Mouse (Mus musculus): ENCODE measurements around the gene Tmem135. TPM values are rescaled to one million over a fixed set of nuclear protein-coding genes. Genes with fewer than 3 reads are reported as not detected.
A peak's percentile ranks its signal among the peaks of the same experiment; 100 is the strongest.

The Tmem135 gene
- polyA plus RNA-seq, 1 experiment = 30.9 TPM

DNA sequence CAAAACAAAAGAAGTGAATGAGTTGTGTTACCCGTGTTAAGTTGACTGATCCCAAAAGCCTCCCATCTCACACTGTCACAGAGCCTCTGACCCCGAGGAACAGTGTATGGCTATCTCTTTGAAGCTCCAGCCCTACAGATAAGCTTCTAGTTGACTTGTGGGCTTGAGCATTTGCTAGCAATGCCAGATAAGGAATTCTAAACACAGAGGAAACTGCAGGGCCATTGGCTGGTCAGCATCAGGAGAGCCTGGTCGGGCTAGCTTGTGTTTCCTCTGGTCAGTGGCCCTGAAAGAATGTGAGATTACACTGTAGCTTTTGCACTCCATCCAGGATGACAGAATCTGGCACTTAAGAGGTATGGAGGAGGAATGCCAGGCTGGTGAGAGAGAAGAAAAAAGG lies 36.4 kb downstream of the Tmem135 start:
- Histone ChIP-seq H3K27ac (ENCODE audit: insufficient read depth, low read length) (no peak overlapping the region), H3K4me1 (ENCODE audit: control insufficient read depth, insufficient read depth, low read length) (no peaks in the 10 kb centered on the region), H3K4me3 (ENCODE audit: insufficient read depth, low read length) (no peak overlapping the region)
- TF ChIP-seq POLR2A (IDR thresholded peaks at IDR 0.05; ENCODE audit: extremely low read depth, insufficient read depth, low read length) = no peak
- no peak for TF ChIP-seq CTCF (IDR thresholded peaks at IDR 0.05; ENCODE audit: extremely low read depth, insufficient read depth, low read length)

DNA sequence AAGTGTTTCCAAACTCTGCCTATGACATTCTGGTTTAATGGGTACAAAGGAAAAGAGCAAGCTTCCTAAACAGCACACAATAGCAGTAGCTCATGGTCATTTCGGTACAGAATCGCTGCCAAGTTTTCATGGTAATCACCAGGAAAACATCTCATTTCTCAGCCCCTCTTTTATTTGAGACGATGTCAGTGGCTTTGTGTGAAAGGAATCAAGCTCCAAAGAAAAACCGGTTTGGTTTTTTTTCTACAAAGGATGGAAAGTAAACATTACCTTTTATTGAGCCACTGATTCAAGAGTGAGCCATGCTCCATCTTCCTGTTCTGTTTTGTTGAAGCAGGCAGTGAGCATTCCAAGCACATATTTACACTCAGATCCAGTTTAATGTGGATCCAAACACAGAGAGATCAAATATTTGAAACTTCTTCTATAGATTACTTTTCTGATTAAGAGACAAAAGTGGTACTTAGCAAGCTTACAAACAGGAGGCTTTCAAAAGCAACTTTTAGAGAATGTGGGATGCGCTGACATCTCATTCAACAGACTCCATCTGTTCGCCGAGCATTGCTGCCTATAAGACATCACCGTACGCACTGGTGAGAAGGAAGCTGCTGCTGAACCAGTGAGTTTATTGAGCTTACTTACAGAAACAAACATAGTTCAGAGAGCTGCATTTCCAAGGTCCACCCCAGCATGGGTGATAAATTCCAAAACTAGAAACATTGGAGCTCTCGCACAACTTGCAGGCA lies 38.7 kb downstream of the Tmem135 start:
- Histone ChIP-seq H3K27ac (ENCODE audit: insufficient read depth, low read length) (no peak overlapping the region), H3K4me1 (ENCODE audit: control insufficient read depth, insufficient read depth, low read length) (no peaks in the 10 kb centered on the region), H3K4me3 (ENCODE audit: insufficient read depth, low read length) (no peak overlapping the region)
- TF ChIP-seq POLR2A (IDR thresholded peaks at IDR 0.05; ENCODE audit: extremely low read depth, insufficient read depth, low read length) = no peak

DNA sequence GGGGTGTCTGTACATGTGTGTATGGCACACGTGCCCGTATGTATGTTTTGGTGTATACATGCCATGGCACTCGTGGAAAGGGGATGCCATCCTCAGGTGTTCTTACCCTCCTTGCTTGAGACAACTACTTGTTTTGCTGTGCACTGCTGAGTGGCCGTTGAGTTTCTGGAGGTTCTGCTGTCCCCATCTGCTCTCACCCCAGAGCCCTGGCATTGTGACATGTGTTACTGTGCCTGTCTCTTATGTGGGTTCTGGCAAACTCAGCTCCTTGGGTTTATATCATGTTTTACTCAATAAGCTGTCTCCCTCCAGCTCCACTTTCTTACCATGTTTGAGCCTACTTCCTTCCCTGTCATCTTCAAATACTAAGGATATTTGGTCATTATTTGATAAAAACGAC lies 40.0 kb downstream of the Tmem135 start:
- TF ChIP-seq CTCF (IDR thresholded peaks at IDR 0.05; ENCODE audit: extremely low read depth, insufficient read depth, low read length) (no peak), POLR2A (IDR thresholded peaks at IDR 0.05; ENCODE audit: extremely low read depth, insufficient read depth, low read length) (no peak)
- H3K27ac ChIP-seq (ENCODE audit: insufficient read depth, low read length) = no peak overlapping the region
- no peaks in the 10 kb centered on the region for H3K4me1 ChIP-seq (ENCODE audit: control insufficient read depth, insufficient read depth, low read length)
- no peak overlapping the region for H3K4me3 ChIP-seq (ENCODE audit: insufficient read depth, low read length)

DNA sequence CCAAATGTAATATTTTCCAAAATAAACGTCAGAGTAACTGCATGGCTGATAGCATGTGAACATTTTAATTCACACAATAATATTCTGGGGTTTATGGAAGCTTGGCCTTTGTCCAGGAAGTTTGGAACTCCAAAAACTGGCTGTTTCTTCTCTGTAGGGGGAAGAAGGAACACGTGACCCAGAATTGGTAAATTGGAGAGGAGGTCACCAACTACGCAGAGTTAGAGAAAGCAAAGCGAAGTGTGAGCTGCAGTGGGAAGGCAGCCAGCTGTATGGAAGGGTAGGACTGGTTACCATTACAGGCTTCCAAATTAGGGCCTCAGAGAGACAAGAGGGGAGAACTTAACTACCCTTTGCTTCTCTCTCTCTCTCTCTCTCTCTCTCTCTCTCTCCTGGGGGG lies 47.7 kb downstream of the Tmem135 start:
- no peak overlapping the region for H3K27ac ChIP-seq (ENCODE audit: insufficient read depth, low read length)
- TF ChIP-seq POLR2A (IDR thresholded peaks at IDR 0.05; ENCODE audit: extremely low read depth, insufficient read depth, low read length) (no peak), CTCF (IDR thresholded peaks at IDR 0.05; ENCODE audit: extremely low read depth, insufficient read depth, low read length) (no peak)
- H3K4me1 ChIP-seq (ENCODE audit: control insufficient read depth, insufficient read depth, low read length) = no peaks in the 10 kb centered on the region
- H3K4me3 ChIP-seq (ENCODE audit: insufficient read depth, low read length) = no peak overlapping the region

DNA sequence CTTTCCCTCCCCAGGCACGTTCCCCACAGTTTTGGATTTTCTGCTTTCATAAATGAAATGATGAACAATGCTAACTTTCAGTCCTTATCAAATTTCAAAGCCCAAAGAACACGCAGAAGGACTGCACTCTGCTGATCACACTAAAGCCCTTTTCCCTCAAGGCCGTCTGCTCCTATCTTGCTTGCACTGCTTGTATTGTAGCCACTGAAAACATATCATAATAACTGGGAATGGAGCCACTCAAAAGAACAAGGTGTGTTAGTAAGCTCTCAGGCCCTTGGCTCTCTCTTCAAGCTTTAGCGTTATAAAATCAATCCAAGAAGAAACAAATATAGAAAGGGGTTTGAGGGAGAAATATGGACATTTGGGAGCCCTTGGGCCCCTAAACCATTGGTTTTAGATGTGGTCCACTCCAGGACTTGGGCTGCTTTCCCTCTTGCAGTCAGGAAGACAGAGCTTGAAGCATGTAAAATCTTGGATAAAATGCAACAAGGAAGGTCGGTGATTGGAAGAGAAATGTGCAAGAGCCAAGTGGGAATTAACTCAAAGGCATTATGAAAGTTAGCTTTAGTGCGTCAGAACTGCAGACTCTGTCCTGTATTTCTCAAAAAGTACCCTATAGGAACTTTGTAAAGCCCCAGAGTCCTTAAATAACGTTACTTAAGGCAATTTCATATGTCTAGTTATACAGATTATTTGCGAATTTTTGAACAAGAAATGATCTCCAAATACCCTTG lies 48.3 kb downstream of the Tmem135 start:
- no peak overlapping the region for H3K27ac ChIP-seq (ENCODE audit: insufficient read depth, low read length)
- no peak overlapping the region for H3K4me3 ChIP-seq (ENCODE audit: insufficient read depth, low read length)
- TF ChIP-seq CTCF (IDR thresholded peaks at IDR 0.05; ENCODE audit: extremely low read depth, insufficient read depth, low read length) (no peak), POLR2A (IDR thresholded peaks at IDR 0.05; ENCODE audit: extremely low read depth, insufficient read depth, low read length) (no peak)
- no peaks in the 10 kb centered on the region for H3K4me1 ChIP-seq (ENCODE audit: control insufficient read depth, insufficient read depth, low read length)

DNA sequence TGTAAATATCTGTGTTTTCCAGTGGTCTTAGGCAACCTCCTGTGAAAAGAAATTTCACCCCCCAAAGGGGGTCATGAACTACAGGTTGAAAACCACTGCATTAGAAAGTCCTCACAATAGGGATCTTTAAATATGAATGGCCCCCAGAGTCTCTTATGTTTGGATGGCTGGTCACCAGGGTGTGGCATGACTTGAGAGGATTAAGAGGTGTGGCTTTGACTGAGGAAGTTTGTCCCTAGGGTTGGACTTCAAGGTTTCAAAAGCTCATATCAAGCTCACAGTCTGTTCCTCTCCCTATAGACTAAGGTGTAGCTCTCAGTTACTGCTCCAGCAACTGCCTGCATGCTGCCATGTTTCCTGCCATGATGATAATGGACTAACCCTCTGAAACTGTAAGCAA lies 62.0 kb downstream of the Tmem135 start:
- no peak overlapping the region for H3K4me3 ChIP-seq (ENCODE audit: insufficient read depth, low read length)
- TF ChIP-seq CTCF (IDR thresholded peaks at IDR 0.05; ENCODE audit: extremely low read depth, insufficient read depth, low read length) (no peak), POLR2A (IDR thresholded peaks at IDR 0.05; ENCODE audit: extremely low read depth, insufficient read depth, low read length) (no peak)
- H3K27ac ChIP-seq (ENCODE audit: insufficient read depth, low read length) = no peak overlapping the region
- no peaks in the 10 kb centered on the region for H3K4me1 ChIP-seq (ENCODE audit: control insufficient read depth, insufficient read depth, low read length)

DNA sequence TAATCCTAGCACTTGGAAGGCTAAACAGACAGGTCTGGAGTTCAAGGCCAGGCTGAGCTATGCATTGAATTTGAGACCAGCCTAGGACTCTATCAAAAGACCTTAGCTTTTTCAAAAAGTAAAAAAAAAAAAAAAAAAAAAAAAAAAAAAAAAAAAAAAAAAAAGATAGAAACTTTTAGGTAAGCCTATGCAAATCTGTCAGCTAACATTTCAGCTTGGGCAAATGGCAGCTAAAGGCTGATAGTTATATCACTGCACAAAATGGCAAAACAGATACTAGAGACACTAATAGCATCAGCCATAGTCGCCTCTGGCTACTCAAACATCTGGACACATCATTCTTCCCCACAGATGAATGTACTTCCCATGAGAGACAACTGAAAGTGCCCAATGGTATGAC lies 64.2 kb downstream of the Tmem135 start:
- Histone ChIP-seq H3K4me3 (ENCODE audit: insufficient read depth, low read length) (no peak overlapping the region), H3K4me1 (ENCODE audit: control insufficient read depth, insufficient read depth, low read length) (peaks cover 4% of the 10 kb centered on the region; the same call in 1 of the 2 replicates), H3K27ac (ENCODE audit: insufficient read depth, low read length) (no peak overlapping the region)
- TF ChIP-seq POLR2A (IDR thresholded peaks at IDR 0.05; ENCODE audit: extremely low read depth, insufficient read depth, low read length) = no peak
- TF ChIP-seq CTCF (IDR thresholded peaks at IDR 0.05; ENCODE audit: extremely low read depth, insufficient read depth, low read length) = no peak

DNA sequence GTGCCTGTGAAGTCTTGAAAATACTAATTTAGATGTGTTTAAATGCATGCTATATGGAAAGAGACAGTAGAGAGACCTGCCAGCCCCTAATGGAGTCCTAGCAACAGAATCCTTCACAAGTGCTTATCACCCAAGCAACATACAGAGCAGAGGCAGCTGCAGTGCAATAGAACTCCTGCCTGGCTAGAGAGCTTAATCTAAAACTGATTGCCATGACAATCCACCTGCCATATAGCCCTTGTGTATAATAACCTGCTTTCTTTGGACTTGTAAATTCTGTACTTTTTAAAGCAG lies 64.9 kb downstream of the Tmem135 start:
- H3K27ac ChIP-seq (ENCODE audit: insufficient read depth, low read length) = peak overlapping the region; percentile 70; the same call in 1 of the 2 replicates
- H3K4me1 ChIP-seq (ENCODE audit: control insufficient read depth, insufficient read depth, low read length) = peaks cover 4% of the 10 kb centered on the region; the same call in 1 of the 2 replicates
- H3K4me3 ChIP-seq (ENCODE audit: insufficient read depth, low read length) = peak overlapping the region; percentile 97
- TF ChIP-seq POLR2A (IDR thresholded peaks at IDR 0.05; ENCODE audit: extremely low read depth, insufficient read depth, low read length) (no peak), CTCF (IDR thresholded peaks at IDR 0.05; ENCODE audit: extremely low read depth, insufficient read depth, low read length) (no peak)

DNA sequence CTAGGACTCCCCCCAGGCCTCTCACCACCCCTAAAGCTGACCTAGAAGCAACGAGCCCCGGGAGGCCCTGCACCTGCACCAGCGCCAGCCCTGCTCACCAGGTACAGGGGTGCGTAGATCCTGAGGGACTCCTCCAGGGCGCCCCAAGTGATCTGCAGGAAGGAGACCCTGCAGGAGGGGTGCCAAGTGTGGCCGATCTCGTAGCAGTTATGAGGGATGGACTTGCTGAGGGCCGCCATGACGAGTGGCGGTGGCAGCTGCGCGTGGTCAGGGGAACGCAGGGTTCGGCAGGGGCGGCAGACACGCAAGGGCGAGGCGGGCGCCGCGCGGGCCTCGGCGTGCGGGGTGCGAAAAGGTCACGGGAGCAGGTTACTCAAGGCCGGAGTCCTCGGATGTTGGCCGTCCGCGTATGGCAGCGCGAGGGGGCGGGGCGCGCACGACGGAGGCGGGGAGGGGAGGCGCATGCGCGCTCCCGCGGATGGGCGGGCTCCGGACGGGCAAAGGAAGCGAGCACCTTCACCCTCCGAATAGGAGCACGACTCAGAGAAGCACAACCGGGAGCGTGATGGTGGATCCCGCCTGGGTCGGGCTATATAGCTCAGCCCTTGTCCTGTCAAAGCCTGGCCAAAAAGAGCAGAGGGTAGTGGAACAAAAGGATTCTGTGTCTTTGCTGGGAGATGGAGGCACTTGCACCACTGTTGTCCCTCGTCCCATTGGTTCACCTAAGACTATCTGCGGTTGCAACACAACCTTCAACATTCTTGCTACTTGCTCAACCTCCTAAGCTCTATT lies 65.5 kb downstream of the Tmem135 start:
- Histone ChIP-seq H3K4me3 (ENCODE audit: insufficient read depth, low read length) (peak overlapping the region; percentile 97), H3K27ac (ENCODE audit: insufficient read depth, low read length) (peak overlapping the region; percentile 86), H3K4me1 (ENCODE audit: control insufficient read depth, insufficient read depth, low read length) (peaks cover 4% of the 10 kb centered on the region; the same call in 1 of the 2 replicates)
- TF ChIP-seq CTCF (IDR thresholded peaks at IDR 0.05; ENCODE audit: extremely low read depth, insufficient read depth, low read length) (no peak), POLR2A (IDR thresholded peaks at IDR 0.05; ENCODE audit: extremely low read depth, insufficient read depth, low read length) (peak; percentile 91)
